8 mouse cellular contexts compared by ENCODE assay signal in the genomic region with DNA sequence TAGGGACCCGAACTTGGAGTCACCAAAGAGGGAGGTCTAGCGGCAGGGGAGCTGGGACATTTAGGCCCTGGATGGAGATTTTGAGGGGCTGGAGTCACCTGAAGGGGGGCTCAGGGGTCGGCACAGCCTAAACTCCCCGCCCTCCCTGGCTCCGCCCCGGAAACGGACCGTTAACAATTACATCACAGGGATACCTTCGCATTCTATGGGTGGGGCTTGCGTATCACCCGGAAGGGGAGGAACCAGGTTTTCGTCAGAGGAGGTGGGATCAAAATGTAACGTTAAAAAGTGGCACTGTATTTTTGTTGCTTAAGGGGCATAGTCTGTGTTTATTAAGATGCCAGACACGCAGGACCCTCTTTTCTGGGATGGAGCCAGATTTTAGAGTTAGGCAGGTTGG. TPM values are rescaled to one million over a fixed set of nuclear protein-coding genes. Genes with fewer than 3 reads are reported as not detected.
DNase-seq lines count a peak whose midpoint lies in the region; ATAC-seq and TF ChIP-seq lines count a peak whose summit lies in the region.
"Not testable (repeated sequence)": the region's sequence is repeated elsewhere in the genome, so short reads cannot be mapped to it uniquely, and the experiment has no call there.

Gene Ccl27a (minus strand): TSS at position 246 of the 400 bp plus-strand sequence.

- peak within 1 kb of the TSS; percentile 89 for H3K27ac ChIP-seq in left cerebral cortex, adult 2 months

- peak; percentile 93 to 96 for DNase-seq in adrenal gland, adult (ENCODE audit: inconsistent age in 2 of 2, low spot score in 1 of 2)
- peak; percentile 93 for DNase-seq in embryo, embryonic 10.5 days (ENCODE audit: low spot score)
- peak in 1 of 2 experiments; percentile 59 for DNase-seq in gastrocnemius, postnatal 4 days (ENCODE audit: low spot score in 2 of 2)
- peak; percentile 76 to 81 for DNase-seq in left cerebral cortex, adult 2 months (ENCODE audit: extremely low spot score in 1 of 2, low spot score in 2 of 2)
- DNase-seq in lung, postnatal 25 days (ENCODE audit: low spot score): peak; percentile 89
- peak; percentile 89 for DNase-seq in retina, postnatal 1 day
- DNase-seq in thymus, postnatal 25 days: peak; percentile 85

- peak; percentile 48 for ATAC-seq in inflammation-experienced regulatory T-cells, adult 6 months

- intact Hi-C loops in left cerebral cortex, adult 2 months (cut with DNase I): not testable (repeated sequence)

- H3K4me3 ChIP-seq in left cerebral cortex, adult 2 months: peak within 1 kb of the TSS; percentile 52

- TF ChIP-seq CTCF in left cerebral cortex, adult 2 months (IDR thresholded peaks at IDR 0.05): not testable (repeated sequence)

RNA-seq across cellular contexts. Expression of gene Ccl27a, which starts in this region (rescaled TPM):
- 10 to 100 TPM; 26.2 to 27.4 TPM for total RNA-seq in gastrocnemius, postnatal 4 days (2021)
- 10 to 100 TPM in 1 of 3 experiments, 1 to 10 TPM in 2; 4.7 to 11.9 (median 6.4) TPM for polyA plus RNA-seq in inflammation-experienced regulatory T-cells, adult 6 months (2017; shearing (Covaris generic))
- total RNA-seq in left cerebral cortex, adult 2 months (2021): 100 to 1,000 TPM; 250 to 265 TPM

Comparison
In these comparisons a context has a peak if more than half of its experiments do, and no peak if none do; other contexts are left out.
1. RNA of gene Ccl27a (total RNA-seq): 250 to 265 TPM in left cerebral cortex, adult 2 months; 26.2 to 27.4 TPM in gastrocnemius, postnatal 4 days; every median in the first group is over 4 times any median in the second.